Mouse (Mus musculus): Measurements from ENCODE around the gene Dctpp1. TPM values are rescaled to one million over a fixed set of nuclear protein-coding genes. Genes with fewer than 3 reads are reported as not detected.

Dctpp1 gene
- polyA plus RNA-seq, 1 experiment, result 23.8 TPM

DNA sequence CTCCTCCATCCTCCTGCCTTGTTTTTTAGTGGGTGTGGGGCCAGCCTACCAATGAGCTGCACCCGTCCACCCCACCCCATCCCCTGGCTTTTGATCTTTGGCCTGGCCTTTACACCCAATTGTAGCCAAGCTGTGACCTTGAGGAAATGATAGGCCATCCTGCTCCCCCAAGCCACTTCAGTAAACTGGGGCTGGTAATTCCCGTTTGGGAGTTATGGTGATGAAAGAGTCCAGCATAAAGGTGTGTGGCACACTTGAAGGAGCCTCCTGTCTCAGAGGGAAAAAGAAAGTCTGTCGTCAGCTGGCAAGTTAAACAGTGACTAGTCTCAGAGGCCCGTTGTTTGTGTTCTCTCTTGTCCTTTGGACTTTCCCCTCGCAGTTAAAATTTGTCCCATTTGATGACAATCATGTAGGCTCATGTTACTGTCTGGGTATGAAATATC is 16.0 kb upstream of the Dctpp1 start:
- no peaks in the 10 kb centered on the region for H3K27me3 ChIP-seq (ENCODE audit: control insufficient read depth, insufficient read depth, low read length)
- 73% methylated on average over 5 of the region's 5 CpGs for WGBS
- no peaks in the 10 kb centered on the region for H3K4me1 ChIP-seq (ENCODE audit: control insufficient read depth, insufficient read depth, low read length)
- no peak for TF ChIP-seq CTCF (IDR thresholded peaks at IDR 0.05; ENCODE audit: borderline replicate concordance, insufficient read depth, low read depth, low read length)
- no peak for TF ChIP-seq POLR2A (IDR thresholded peaks at IDR 0.05; ENCODE audit: borderline replicate concordance, insufficient read depth, low read length)
- no peak overlapping the region for H3K4me3 ChIP-seq (replicated peaks; ENCODE audit: insufficient read depth, low read depth, low read length)
- no peak overlapping the region for H3K27ac ChIP-seq (ENCODE audit: insufficient read depth, low read length)
- no peak for DNase-seq

DNA sequence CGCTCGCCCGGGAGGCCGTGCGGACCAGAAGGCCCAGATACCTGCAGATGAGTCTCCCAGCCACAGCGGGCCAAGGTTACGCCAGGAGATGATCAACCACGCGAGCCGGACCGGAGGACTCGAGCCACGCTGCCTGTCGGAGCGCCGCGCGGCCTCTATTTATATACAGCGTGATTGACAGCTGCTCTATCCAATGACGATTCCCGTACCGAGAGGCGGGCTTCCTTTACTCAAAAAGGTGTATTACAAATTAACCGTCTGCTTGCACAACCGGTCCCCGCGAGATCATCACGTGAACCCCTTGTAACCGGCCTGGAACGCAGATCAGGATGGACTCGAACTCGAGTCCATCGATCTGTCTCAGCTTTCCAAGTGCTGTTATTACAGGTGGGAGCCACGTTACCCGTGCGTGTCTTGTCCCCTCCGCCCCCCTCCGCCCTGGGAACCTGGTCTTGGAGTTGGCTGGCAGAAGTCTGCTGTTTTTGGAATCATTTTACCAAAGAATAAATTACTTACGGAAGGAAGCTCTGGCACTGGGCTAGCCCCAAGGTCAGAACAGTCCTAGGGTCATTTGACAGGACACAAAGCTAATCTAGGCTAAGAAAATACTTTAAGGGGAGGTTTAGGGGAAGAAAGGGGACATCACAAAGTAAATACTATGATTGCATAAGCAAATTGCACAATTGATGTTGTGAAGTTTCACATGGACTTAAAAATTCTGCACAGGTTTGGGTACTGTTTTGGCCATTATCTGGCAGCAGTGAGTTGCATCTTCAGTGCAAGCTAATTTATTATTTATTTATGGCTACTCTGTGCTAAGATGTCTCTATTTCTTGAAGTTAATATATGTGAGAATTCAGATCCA is 13.6 kb upstream of the Dctpp1 start, which contains the start of gene Sephs2:
TSS of gene Sephs2 (minus strand) at position 131 of the 865 bp plus-strand sequence.
- Histone ChIP-seq H3K4me3 (replicated peaks; ENCODE audit: insufficient read depth, low read depth, low read length) (peak within 1 kb of the TSS; percentile 76), H3K27ac (ENCODE audit: insufficient read depth, low read length) (peak within 1 kb of the TSS; percentile 60), H3K27me3 (ENCODE audit: control insufficient read depth, insufficient read depth, low read length) (no peaks in the 10 kb centered on the region), H3K4me1 (ENCODE audit: control insufficient read depth, insufficient read depth, low read length) (peaks cover 9% of the 10 kb centered on the region)
- DNase-seq, result peak; percentile 96 to 99
- peak; percentile 99 for TF ChIP-seq POLR2A (IDR thresholded peaks at IDR 0.05; ENCODE audit: borderline replicate concordance, insufficient read depth, low read length)
- no peak for TF ChIP-seq CTCF (IDR thresholded peaks at IDR 0.05; ENCODE audit: borderline replicate concordance, insufficient read depth, low read depth, low read length)
- under 1% methylated on average over 39 of the region's 39 CpGs for WGBS

DNA sequence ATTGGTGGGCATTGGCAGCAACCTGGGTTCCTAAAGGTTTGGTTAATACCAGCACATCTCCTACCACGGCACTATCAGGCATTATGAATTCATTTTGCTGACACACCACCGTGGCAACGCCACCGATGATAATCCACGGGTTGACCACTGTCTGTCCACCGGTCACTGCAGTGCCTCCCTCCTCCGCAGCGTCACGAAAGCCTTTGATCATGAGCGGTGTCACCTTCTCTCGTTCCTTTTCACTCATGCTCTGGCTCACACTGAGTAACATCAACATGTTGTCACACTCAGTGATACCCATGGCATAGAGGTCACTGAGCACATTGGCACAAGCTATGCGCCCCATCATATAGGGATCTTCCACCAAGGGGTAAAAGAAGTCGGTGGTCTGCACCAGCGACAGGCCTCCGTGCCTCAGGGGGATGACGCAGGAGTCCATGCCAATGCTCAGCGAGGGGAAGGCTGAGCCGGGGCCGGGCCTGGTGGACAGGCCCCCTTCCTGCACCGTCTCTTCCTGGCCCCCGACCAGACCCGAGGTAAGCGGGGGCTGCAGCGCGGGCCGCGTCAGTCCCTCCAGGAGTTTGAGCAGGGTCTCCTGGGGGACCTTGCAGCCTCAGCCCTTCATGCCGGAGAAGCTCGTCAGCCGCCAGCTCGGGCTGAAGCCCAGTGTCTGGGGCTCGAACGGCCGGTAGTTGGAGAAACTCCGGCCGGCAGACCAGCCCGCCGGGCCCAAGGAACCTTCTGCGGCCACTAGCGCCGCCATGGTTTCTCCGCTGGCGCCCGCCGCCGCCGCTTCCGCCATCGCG is 12.8 kb upstream of the Dctpp1 start:
- DNase-seq, result peak; percentile 43 to 58
- Histone ChIP-seq H3K27me3 (ENCODE audit: control insufficient read depth, insufficient read depth, low read length) (no peaks in the 10 kb centered on the region), H3K27ac (ENCODE audit: insufficient read depth, low read length) (peak overlapping the region; percentile 57), H3K4me1 (ENCODE audit: control insufficient read depth, insufficient read depth, low read length) (peaks cover 9% of the 10 kb centered on the region), H3K4me3 (replicated peaks; ENCODE audit: insufficient read depth, low read depth, low read length) (peak overlapping the region; percentile 76)
- WGBS, result 4% methylated on average over 50 of the region's 50 CpGs
- TF ChIP-seq CTCF (IDR thresholded peaks at IDR 0.05; ENCODE audit: borderline replicate concordance, insufficient read depth, low read depth, low read length) (no peak), POLR2A (IDR thresholded peaks at IDR 0.05; ENCODE audit: borderline replicate concordance, insufficient read depth, low read length) (no peak)

DNA sequence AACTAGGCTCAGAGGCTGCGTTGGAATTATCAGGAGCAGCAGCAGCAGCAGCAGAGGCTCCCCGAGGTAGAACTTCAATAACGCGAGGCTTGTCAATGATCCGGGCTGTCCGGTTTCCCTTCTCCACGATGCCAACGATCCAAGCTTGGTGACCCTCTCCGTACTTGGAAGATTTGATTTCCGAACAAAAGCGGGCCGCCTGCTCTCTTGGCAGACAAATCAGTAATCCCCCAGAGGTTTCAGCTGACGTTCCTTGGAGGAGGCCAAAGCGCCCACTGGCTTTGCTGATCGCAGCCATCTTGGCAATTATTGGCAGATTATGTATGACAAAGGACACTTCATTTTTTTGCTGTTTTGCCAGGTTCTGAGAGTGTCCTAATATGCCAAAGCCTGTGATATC is 12.1 kb upstream of the Dctpp1 start:
- Histone ChIP-seq H3K4me3 (replicated peaks; ENCODE audit: insufficient read depth, low read depth, low read length) (peak overlapping the region; percentile 76), H3K27ac (ENCODE audit: insufficient read depth, low read length) (0 out of 2 replicates have a peak overlapping the region, but pooled peaks have one; percentile 57), H3K27me3 (ENCODE audit: control insufficient read depth, insufficient read depth, low read length) (no peaks in the 10 kb centered on the region), H3K4me1 (ENCODE audit: control insufficient read depth, insufficient read depth, low read length) (peaks cover 9% of the 10 kb centered on the region)
- no peak for DNase-seq
- WGBS, result 35% methylated on average over 15 of the region's 15 CpGs
- no peak for TF ChIP-seq CTCF (IDR thresholded peaks at IDR 0.05; ENCODE audit: borderline replicate concordance, insufficient read depth, low read depth, low read length)

DNA sequence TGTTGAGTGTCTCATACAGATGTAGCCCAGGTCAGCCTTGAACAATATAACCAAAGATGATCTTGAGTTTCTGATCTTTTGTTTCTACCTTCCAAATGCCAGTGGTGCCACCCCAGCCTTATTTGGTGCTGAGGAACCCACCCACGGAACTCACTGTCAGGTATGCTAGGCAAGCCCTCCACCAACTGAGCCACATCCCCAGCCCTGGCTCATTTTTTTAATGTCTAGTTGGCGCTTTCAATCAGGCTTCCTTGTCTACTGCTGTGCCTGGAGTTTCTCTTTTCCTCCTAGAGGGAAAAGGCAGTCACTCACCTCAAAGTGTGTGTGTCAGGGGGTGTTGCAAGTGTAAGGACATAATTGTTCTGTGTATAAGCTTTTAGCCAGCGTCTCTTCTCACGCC is 10.6 kb upstream of the Dctpp1 start:
- TF ChIP-seq CTCF (IDR thresholded peaks at IDR 0.05; ENCODE audit: borderline replicate concordance, insufficient read depth, low read depth, low read length), result no peak
- no peak for TF ChIP-seq POLR2A (IDR thresholded peaks at IDR 0.05; ENCODE audit: borderline replicate concordance, insufficient read depth, low read length)
- H3K27me3 ChIP-seq (ENCODE audit: control insufficient read depth, insufficient read depth, low read length), result no peaks in the 10 kb centered on the region
- peaks cover 9% of the 10 kb centered on the region for H3K4me1 ChIP-seq (ENCODE audit: control insufficient read depth, insufficient read depth, low read length)
- H3K4me3 ChIP-seq (replicated peaks; ENCODE audit: insufficient read depth, low read depth, low read length), result no peak overlapping the region
- no peak for DNase-seq
- no peak overlapping the region for H3K27ac ChIP-seq (ENCODE audit: insufficient read depth, low read length)
- WGBS, result 95% methylated on average over 4 of the region's 4 CpGs

DNA sequence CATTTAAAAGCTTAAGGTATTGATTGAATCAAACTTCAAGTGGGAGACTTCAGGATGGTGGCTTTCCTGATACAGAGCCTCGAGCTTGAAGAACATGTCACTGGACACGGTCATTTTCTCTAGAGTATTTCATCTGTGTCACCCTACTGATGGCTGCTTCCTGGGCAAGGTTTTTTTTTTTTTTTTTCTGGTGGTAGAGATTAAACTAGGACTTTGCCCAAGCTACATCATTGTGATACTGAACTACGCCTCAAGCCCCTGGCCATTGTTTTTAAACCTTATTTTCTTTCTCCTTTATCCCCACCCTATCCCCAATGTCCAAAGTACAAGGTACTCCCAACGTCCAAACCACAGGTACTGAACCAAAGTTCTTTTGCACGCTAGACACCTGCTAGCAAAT is 10.2 kb upstream of the Dctpp1 start:
- no peak for TF ChIP-seq CTCF (IDR thresholded peaks at IDR 0.05; ENCODE audit: borderline replicate concordance, insufficient read depth, low read depth, low read length)
- no peak for TF ChIP-seq POLR2A (IDR thresholded peaks at IDR 0.05; ENCODE audit: borderline replicate concordance, insufficient read depth, low read length)
- WGBS, result 84% methylated on average over 5 of the region's 5 CpGs
- no peak for DNase-seq
- no peaks in the 10 kb centered on the region for H3K27me3 ChIP-seq (ENCODE audit: control insufficient read depth, insufficient read depth, low read length)
- peaks cover 9% of the 10 kb centered on the region for H3K4me1 ChIP-seq (ENCODE audit: control insufficient read depth, insufficient read depth, low read length)
- no peak overlapping the region for H3K4me3 ChIP-seq (replicated peaks; ENCODE audit: insufficient read depth, low read depth, low read length)
- no peak overlapping the region for H3K27ac ChIP-seq (ENCODE audit: insufficient read depth, low read length)

DNA sequence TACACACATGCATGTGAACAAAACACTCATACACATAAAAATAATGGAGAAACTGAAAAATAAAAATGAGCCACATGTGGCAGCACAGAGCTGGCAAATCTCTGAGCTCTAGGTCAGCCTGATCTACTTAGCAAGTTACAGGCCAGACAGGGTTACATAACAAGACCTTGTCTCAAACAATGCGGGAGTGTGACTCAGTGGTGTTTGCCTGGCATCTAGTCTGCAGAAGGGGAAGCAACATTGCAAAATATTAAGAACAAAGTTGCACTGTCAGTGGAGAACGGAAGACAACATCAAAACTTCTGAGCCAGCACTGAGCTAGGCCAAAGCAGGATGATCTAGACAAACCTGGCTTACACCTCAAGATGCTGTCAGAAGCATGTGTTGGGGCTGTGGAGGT is 9.7 kb upstream of the Dctpp1 start:
- TF ChIP-seq POLR2A (IDR thresholded peaks at IDR 0.05; ENCODE audit: borderline replicate concordance, insufficient read depth, low read length) (no peak), CTCF (IDR thresholded peaks at IDR 0.05; ENCODE audit: borderline replicate concordance, insufficient read depth, low read depth, low read length) (no peak)
- Histone ChIP-seq H3K4me3 (replicated peaks; ENCODE audit: insufficient read depth, low read depth, low read length) (no peak overlapping the region), H3K4me1 (ENCODE audit: control insufficient read depth, insufficient read depth, low read length) (peaks cover 9% of the 10 kb centered on the region)

More for the DNA sequence above, 9.7 kb upstream of the Dctpp1 start:
- Histone ChIP-seq H3K27ac (ENCODE audit: insufficient read depth, low read length) (no peak overlapping the region), H3K27me3 (ENCODE audit: control insufficient read depth, insufficient read depth, low read length) (no peaks in the 10 kb centered on the region)
- no peak for DNase-seq
- WGBS, result 77% methylated on average over 2 of the region's 2 CpGs

Measured in cerebellum, adult 2 months (tissue).